Mouse (Mus musculus) limb, embryonic 12.5 days (tissue): ENCODE results near the gene Skap2. TPM values are rescaled to one million over a fixed set of nuclear protein-coding genes. Genes with fewer than 3 reads are reported as not detected.

Experiments
- ATAC-seq: fragments of 200-750 bp; cut with Nextera tagmentation; 2 replicates; pipeline ENCODE4 v1.8.0; 2017; ENCODE audit warnings: low read depth, moderate TSS enrichment; ENCODE audit not compliant: insufficient number of reproducible peaks, insufficient read depth, low FRiP score, low TSS enrichment
- H3K27ac ChIP-seq: fragments of 300-500 bp; sonication (generic); 2 replicates; pipeline ENCODE4 v1.5.1; 2016; ENCODE audit warnings: mild to moderate bottlenecking, moderate library complexity
- H3K27me3 ChIP-seq: fragments of 300-500 bp; sonication (generic); 2 replicates; pipeline ENCODE4 v1.6.1; 2016; ENCODE audit warnings: mild to moderate bottlenecking, moderate library complexity
- H3K36me3 ChIP-seq: fragments of 300-500 bp; sonication (generic); 2 replicates; pipeline ENCODE4 v1.6.1; 2016; ENCODE audit warnings: mild to moderate bottlenecking, moderate library complexity
- H3K4me1 ChIP-seq: fragments of 300-500 bp; sonication (generic); replicated peaks from 2 replicates; pipeline ENCODE4 v1.6.1; 2016
- H3K4me2 ChIP-seq: fragments of 300-500 bp; sonication (generic); 2 replicates; pipeline ENCODE4 v1.6.1; 2016; ENCODE audit warnings: mild to moderate bottlenecking, moderate library complexity
- H3K4me3 ChIP-seq: fragments of 300-500 bp; sonication (generic); replicated peaks from 2 replicates; pipeline ENCODE4 v1.5.1; 2016; ENCODE audit warnings: mild to moderate bottlenecking
- H3K9ac ChIP-seq: fragments of 300-500 bp; sonication (generic); replicated peaks from 2 replicates; pipeline ENCODE4 v1.6.1; 2016; ENCODE audit warnings: mild to moderate bottlenecking, moderate library complexity
- H3K9me3 ChIP-seq: fragments of 300-500 bp; sonication (generic); 2 replicates; pipeline ENCODE4 v1.6.1; 2016; ENCODE audit warnings: mild to moderate bottlenecking, moderate library complexity
- WGBS: fragments of 180-500 bp; shearing (Covaris S2); methylation state at CpG from one replicate; pipeline ENCODE4 v1.1.7; 2016; 5-methylcytosine and 5-hydroxymethylcytosine counted together
- polyA plus RNA-seq: library from polyadenylated mRNA; unstranded; fragments of >200 nt; fragmentation: Nextera tagmentation; extraction: Ambion mirVana; gene quantifications from 2 replicates; pipeline ENCODE4 v1.2.1, GENCODE M21; 2016

The Skap2 gene
- polyA plus RNA-seq, 1 experiment from 2014 or later = 14.4 TPM

DNA sequence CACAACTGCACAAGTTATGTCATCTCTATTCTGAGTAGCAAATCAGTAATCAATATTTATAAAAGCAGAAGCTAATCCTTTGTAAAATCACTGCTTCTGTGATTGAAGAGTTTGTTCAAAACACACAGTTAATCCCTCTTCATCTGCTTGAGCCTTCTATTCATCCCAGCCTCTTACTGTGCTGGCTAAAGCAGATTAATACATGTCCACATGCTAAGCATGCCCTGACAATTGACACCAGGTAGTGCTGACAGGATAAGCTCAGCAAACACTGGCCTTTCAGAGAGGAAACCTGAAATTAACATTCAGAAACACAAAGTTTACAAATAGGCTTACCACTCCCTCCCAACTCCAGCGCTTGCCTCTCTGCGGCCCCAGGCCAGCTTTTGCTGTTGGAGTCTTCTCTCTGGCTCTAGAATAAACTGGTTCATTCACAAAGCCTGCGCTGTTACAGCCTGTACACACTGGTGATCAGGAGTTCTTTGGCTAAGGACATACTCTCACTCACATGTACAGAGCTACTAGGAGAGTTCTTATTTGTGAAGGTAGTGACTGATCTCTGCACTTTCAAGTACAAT, 79.2 kb downstream of the Skap2 start:
- Histone ChIP-seq H3K27ac (no peak overlapping the region), H3K9me3 (no peaks in the 10 kb centered on the region), H3K9ac (no peak overlapping the region; the same call in 1 of the 2 replicates), H3K27me3 (peaks cover 4% of the 10 kb centered on the region), H3K4me2 (no peak overlapping the region), H3K4me3 (no peak overlapping the region), H3K36me3 (no peaks in the 10 kb centered on the region), H3K4me1 (peaks cover 8% of the 10 kb centered on the region)
- ATAC-seq = no peak
- 52% methylated on average over 3 of the region's 3 CpGs for WGBS

DNA sequence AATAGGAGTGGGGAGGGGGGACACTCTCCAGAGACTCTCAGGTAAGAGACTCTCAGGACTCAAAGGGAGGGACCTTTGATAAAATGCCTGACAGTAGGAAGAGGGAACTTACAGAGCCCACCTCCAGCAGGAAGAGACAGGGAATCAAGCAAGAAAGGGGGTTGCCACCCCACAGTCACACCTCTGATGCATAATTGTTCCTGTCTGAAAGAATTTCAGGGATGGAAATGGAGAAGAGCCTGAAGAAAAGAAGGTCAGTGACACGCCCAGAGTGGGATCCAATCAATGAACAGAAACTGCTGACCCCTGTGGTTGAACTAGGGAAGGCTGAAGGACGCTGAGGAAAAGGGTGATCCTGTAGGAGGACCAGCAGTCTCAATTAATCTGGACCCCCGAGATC, 85.2 kb downstream of the Skap2 start:
- H3K36me3 ChIP-seq = no peaks in the 10 kb centered on the region
- WGBS = 67% methylated on average over 3 of the region's 3 CpGs
- H3K9me3 ChIP-seq = no peaks in the 10 kb centered on the region
- ATAC-seq = no peak
- no peaks in the 10 kb centered on the region for H3K27me3 ChIP-seq
- no peak overlapping the region for H3K4me3 ChIP-seq
- no peak overlapping the region for H3K4me2 ChIP-seq
- H3K27ac ChIP-seq = no peak overlapping the region
- no peaks in the 10 kb centered on the region for H3K4me1 ChIP-seq
- H3K9ac ChIP-seq = no peak overlapping the region

- H3K36me3 ChIP-seq = no peaks in the 10 kb centered on the region
- WGBS = 85% methylated on average over 4 of the region's 4 CpGs
- H3K4me3 ChIP-seq = no peak overlapping the region
- H3K4me2 ChIP-seq = no peak overlapping the region
- H3K4me1 ChIP-seq = no peaks in the 10 kb centered on the region
- H3K9ac ChIP-seq = no peak overlapping the region
- no peaks in the 10 kb centered on the region for H3K27me3 ChIP-seq
- ATAC-seq = no peak
- no peaks in the 10 kb centered on the region for H3K9me3 ChIP-seq
- H3K27ac ChIP-seq = no peak overlapping the region
Observed at GRCm38 (mm10) chr6:51921831-51922230, 90.5 kb downstream of the Skap2 start.

GRCm38 (mm10) chr6:51908495-51908894, 103.9 kb downstream of the Skap2 start:
- Histone ChIP-seq H3K4me2 (no peak overlapping the region), H3K36me3 (no peaks in the 10 kb centered on the region), H3K4me1 (peaks cover 11% of the 10 kb centered on the region), H3K9ac (no peak overlapping the region), H3K4me3 (no peak overlapping the region), H3K27me3 (no peaks in the 10 kb centered on the region), H3K27ac (no peak overlapping the region), H3K9me3 (no peaks in the 10 kb centered on the region)
- no peak for ATAC-seq

DNA sequence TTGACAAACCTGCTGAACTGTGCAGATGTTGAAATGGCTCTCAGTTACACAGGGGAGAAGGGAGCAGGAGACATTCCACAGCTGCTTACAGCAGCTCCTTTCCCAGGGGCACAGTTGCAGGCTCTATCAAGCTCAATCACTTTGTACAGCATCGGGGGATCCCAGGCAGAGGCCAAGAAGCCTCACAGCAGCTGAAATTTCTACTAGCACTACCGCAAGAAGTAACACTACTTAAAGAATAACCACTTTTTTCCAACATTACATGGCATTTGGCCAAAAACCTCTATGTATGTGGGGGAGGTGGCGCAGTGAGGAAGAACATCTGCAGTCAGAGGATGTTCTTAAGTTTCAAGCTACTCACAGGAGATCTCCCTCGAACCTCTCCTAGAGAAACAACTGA, 106.7 kb downstream of the Skap2 start:
- Histone ChIP-seq H3K27me3 (no peaks in the 10 kb centered on the region), H3K36me3 (no peaks in the 10 kb centered on the region), H3K9ac (no peak overlapping the region), H3K4me2 (no peak overlapping the region), H3K4me3 (no peak overlapping the region), H3K9me3 (no peaks in the 10 kb centered on the region), H3K27ac (peak overlapping the region; percentile 60), H3K4me1 (peaks cover 11% of the 10 kb centered on the region)
- 51% methylated on average over 4 of the region's 4 CpGs for WGBS
- 0 out of 2 replicates have a peak, but pooled peaks have one; percentile 52 for ATAC-seq

DNA sequence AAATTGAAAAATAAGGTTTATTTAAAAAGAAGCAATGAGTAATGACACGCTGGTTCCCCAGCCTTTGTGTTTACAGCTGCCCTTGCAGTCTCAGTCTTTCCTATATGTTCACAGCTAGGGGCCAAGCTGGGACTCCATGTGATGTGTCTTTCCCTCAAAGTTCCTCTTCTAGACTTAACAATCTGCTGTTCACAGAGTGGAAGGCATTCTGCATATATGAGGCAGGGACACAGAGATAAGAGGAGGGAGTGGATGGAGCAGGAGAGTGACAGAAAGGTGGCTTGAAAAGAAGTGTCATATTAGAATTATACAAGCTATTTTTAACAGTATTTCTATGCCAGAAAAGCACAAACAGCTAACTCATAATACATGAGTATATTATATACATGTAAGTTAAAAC, 110.8 kb downstream of the Skap2 start:
- H3K27me3 ChIP-seq = 0 out of 2 replicates have a peak, but pooled peaks cover 2% of the 10 kb centered on the region
- ATAC-seq = no peak

DNA sequence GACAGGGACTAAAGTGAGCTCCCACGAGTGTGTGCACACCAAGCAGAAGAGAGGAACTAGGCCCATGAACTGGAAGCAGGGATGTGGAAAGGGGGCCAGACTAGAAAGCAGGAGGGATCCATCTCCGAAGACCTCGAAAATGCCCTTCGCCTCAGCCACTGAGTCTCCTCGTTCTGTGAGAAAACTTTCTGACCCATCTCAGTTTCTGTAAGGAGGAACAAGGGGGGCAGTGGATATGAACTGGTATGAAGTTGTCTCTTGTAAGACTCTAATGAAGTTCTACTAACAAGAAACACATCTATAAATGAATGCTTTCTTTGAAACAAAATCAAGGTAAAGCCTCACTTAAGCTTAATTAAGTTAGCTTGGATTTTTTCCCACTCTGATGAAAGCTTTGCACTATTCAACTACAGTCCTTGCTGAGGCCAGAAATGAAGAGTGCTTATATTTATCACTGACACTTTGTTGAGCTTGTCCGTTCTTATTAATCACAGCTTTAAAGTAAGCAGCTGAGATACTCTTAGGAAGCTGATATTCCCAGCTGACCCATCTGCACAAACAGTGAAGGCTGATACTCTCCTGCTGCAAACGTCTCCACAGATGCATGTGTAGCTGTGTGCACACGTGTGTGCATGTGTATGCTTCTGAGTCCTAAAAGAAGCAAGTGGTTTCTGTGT, 113.9 kb downstream of the Skap2 start:
- WGBS = 70% methylated on average over 8 of the region's 8 CpGs
- Histone ChIP-seq H3K4me2 (no peak overlapping the region), H3K9ac (no peak overlapping the region), H3K36me3 (no peaks in the 10 kb centered on the region), H3K27me3 (0 out of 2 replicates have a peak, but pooled peaks cover 2% of the 10 kb centered on the region), H3K4me1 (no peaks in the 10 kb centered on the region), H3K4me3 (no peak overlapping the region), H3K27ac (no peak overlapping the region), H3K9me3 (no peaks in the 10 kb centered on the region)
- no peak for ATAC-seq

More for the DNA sequence above, 110.8 kb downstream of the Skap2 start:
- H3K36me3 ChIP-seq = no peaks in the 10 kb centered on the region
- H3K4me2 ChIP-seq = no peak overlapping the region
- peaks cover 11% of the 10 kb centered on the region for H3K4me1 ChIP-seq
- no peak overlapping the region for H3K27ac ChIP-seq
- H3K9me3 ChIP-seq = no peaks in the 10 kb centered on the region
- no peak overlapping the region for H3K9ac ChIP-seq
- WGBS = 93% methylated on average over 1 of the region's 1 CpGs
- no peak overlapping the region for H3K4me3 ChIP-seq

- ATAC-seq = no peak
- Histone ChIP-seq H3K9ac (no peak overlapping the region), H3K4me3 (no peak overlapping the region), H3K4me2 (no peak overlapping the region), H3K36me3 (no peaks in the 10 kb centered on the region), H3K9me3 (no peaks in the 10 kb centered on the region), H3K27me3 (0 out of 2 replicates have a peak, but pooled peaks cover 2% of the 10 kb centered on the region), H3K27ac (no peak overlapping the region), H3K4me1 (no peaks in the 10 kb centered on the region)
- WGBS = 69% methylated on average over 3 of the region's 3 CpGs
Observed at GRCm38 (mm10) chr6:51895753-51896152, 116.6 kb downstream of the Skap2 start.

GRCm38 (mm10) chr6:51894717-51895116, 117.6 kb downstream of the Skap2 start:
- no peak for ATAC-seq
- H3K9ac ChIP-seq = no peak overlapping the region
- no peak overlapping the region for H3K27ac ChIP-seq
- H3K4me3 ChIP-seq = no peak overlapping the region
- H3K36me3 ChIP-seq = no peaks in the 10 kb centered on the region
- 83% methylated on average over 3 of the region's 3 CpGs for WGBS
- H3K27me3 ChIP-seq = peaks cover 2% of the 10 kb centered on the region; the same call in 1 of the 2 replicates
- no peaks in the 10 kb centered on the region for H3K9me3 ChIP-seq
- H3K4me2 ChIP-seq = no peak overlapping the region
- no peaks in the 10 kb centered on the region for H3K4me1 ChIP-seq

DNA sequence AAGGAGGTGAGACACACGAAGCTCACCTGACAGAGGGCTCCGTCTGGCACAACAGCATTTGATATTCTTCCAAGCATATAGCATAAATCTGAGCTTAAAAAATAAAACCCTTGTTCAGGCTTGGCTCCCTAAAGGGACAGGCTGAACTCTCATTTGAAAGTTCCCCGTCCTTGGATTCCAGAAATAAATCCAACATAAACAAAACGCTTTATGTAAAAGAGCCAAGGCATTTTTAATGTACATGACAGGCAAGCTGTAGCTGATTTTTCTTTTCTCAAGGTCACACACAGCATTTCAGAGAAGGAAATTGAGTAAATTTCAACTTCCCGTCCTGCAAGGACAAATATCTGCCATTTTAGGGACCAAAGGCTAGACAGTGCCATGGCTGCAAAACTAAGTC, 122.0 kb downstream of the Skap2 start:
- WGBS = 77% methylated on average over 5 of the region's 5 CpGs

GRCm38 (mm10) chr6:51889824-51890223, 122.5 kb downstream of the Skap2 start:
- Histone ChIP-seq H3K4me2 (no peak overlapping the region), H3K27ac (no peak overlapping the region), H3K27me3 (peaks cover 9% of the 10 kb centered on the region), H3K9ac (no peak overlapping the region), H3K36me3 (no peaks in the 10 kb centered on the region), H3K4me3 (no peak overlapping the region), H3K9me3 (no peaks in the 10 kb centered on the region), H3K4me1 (peaks cover 6% of the 10 kb centered on the region; the same call in 1 of the 2 replicates)
- ATAC-seq = no peak
- WGBS = 84% methylated on average over 4 of the region's 4 CpGs

More for the DNA sequence above, 122.0 kb downstream of the Skap2 start:
- Histone ChIP-seq H3K27me3 (peaks cover 9% of the 10 kb centered on the region), H3K4me2 (no peak overlapping the region), H3K4me1 (peaks cover 6% of the 10 kb centered on the region; the same call in 1 of the 2 replicates), H3K36me3 (no peaks in the 10 kb centered on the region), H3K9ac (no peak overlapping the region), H3K4me3 (no peak overlapping the region), H3K9me3 (no peaks in the 10 kb centered on the region), H3K27ac (no peak overlapping the region)
- ATAC-seq = no peak
